Mouse (Mus musculus) heart, adult 18-20 months (tissue): ENCODE data around the gene Exph5. TPM values are rescaled to one million over a fixed set of nuclear protein-coding genes. Genes with fewer than 3 reads are reported as not detected.

Source experiments
- DNase-seq, 2 experiments: peaks; one replicate each; pipeline ENCODE4 v3.0.0; 2021 to 2022; ENCODE audit warnings: mixed read lengths in 1 of 2
- long read RNA-seq, 2 experiments: library from polyadenylated mRNA; stranded (forward); transcript quantifications; one replicate each; pipeline ENCODE4 v2.0.0; 2021
- total RNA-seq, 2 experiments: library from RNA; stranded (reverse); gene quantifications; 2 replicates each; pipeline ENCODE4 v1.2.3; 2021

Exph5 gene
- total RNA-seq, result under 1 TPM; 0.10 to 0.41 TPM
- long read RNA-seq, experiment 1, result 0 reads
- long read RNA-seq, experiment 2, result 0 reads

DNA sequence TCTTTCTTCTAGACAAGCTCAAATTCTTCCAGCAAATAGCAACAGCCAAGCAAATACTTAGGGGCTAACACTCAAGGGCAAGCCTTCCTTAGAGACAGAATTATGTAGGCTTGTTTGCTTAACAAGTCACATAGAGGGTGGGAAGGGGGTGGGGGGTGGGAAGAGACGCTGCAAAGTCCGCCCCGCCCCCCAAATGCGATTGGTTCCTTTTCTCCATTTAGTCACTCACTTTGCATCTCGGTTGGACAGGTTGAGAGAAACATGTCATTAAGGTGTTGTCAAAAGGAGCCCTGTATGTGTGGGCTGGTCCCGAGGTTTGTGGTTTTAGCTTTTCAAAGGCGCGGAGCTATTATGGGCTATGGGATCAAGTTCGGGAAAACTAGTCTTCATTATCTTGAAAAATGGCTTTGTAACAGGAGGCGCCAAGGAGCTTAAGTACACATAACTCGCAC, at the start of gene Exph5:
Gene Exph5, plus strand, starts transcription at position 402 of the 452 bp plus-strand sequence.
- no peak for DNase-seq

DNA sequence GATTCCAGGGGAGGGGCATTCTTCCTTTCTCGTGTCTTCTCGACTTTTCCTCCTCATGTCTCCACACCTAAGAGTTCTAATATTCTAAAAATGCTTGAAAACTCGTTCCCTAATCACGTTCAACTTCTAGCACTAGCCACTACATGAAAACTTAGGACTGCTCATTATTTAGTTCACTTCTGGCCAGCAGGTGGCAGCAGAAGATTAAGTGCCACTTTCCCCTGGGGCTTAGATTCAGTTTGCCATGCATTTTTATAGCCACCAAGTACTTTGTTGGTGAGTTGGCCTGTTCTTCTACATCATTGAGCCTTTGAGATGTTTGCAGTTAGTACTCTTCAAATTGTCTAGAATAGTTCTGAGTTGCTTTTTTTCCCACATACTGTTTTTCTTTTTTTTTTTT, 47.1 kb upstream of the Exph5 start:
- peak; percentile 67 to 90 for DNase-seq

DNA sequence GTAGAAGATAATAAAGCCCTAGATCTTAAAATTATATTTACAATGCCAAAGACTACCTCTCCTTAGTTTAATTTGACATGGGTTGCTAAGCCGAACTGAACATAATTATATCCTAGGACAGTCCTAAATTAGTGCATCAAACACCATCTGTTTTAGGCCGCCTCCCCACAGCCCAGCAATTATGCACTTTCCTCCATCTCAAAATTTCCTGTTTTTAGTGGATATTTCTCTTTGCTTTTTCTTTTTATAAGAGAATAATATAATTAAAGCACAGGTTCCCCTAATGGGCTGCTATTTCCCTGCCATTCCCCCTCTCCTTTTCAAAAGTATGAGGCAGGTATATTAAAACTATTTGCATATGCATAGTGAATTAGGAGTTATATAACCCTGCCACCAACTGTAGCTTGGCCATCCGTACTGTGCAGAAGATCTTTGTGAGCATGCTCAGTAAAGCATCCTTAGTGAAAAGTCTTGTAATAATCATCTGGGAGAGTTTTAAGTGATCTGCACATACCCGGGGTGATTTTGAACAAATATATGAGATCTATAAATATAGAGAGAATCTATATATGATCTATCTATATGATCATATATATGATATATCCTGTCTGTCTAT, 44.7 kb upstream of the Exph5 start:
- no peak for DNase-seq

DNA sequence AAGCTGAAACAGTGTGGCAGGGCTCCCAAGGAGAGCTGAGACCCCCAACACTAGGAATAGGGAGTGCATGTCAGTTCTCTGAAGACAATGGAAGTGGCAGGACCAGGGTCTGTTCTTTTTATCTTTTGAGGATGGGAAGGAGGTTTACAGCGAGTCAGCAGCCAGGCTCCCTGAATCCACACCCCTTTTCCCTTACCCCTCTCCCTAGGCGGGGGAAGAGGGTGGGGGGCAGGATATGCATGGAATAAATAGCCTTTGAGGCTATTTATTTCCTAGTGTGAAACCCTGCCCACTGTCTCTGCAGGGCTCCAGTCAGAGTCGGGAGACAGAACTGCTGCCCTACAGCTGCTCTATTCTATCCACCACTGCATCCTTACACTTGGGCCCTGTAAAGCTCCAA, 43.7 kb upstream of the Exph5 start:
- no peak for DNase-seq

DNA sequence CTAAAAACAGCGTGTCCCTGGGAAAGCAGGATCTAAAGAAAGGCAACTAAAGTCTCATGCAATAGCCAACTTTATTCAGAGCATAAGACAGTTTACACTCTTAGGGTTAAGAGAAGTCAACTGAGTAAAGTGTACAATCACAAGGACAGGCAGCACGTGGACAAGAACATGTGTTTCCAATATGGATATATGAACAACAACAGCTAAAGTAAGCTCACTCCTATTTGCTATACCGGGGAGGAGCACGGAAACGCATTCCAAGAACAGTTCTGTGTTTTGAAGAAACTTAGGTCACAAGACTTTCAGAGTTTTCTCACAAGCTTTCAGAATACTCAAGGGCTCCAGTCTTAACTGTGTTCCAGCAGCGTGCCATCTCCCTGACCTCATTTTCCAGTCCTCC, 43.3 kb upstream of the Exph5 start:
- no peak for DNase-seq

DNA sequence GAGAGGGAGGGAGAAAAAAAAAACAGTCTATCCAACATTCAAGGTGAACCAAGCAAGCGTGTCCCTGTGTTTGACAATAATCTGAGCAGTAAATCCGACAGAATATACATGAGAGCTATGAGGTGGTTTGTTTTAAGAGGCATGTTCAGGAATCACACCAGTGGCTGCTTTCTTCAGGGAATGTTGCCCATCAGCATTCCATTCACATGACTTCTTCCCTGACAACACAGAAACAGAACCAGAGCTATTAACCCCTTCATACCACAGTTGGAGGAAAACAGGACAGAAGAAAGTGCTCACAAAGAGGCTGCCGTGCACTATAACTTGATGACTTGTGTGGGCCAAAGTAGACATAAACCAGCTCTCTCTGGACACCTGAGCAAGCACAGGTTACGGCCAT, 37.1 kb upstream of the Exph5 start:
- no peak for DNase-seq

DNA sequence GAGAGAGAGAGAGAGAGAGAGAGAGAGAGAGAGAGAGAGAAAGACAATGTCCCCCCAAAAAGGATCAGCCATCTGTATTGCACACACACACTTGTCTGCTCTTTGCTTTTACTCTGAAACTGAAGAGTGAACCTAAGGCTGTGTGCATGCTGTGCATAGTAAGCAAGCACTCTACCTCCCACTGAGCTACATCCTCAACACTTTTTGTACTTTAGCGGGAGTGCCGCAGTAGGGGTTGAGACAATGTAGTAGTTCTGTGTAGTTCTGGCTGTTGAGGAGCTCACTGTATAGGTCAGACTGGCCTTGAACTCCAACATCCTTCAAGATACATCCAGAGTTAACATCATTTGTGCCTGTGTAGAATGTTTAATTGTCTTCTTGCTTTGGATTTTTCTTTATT, 35.9 kb upstream of the Exph5 start:
- DNase-seq, result no peak

DNA sequence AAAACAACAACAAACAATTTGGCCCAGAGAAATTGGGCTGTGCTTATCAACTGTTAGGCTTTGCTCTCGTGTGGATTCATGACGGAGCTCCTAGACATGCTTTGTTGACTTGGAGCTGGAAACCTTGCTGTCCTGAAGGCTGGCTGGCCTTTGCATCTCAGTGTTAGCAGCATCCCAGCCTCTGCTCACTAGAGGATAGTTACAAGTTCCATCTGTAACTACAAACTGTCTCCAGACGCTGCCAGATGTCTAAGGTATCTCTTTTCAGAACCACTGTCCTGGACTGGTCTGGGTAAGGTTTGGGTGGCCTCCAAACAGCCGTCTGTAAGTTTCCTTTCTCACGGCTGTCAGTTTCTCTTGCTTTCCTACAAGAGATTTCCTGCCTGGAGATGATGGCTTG, 33.4 kb upstream of the Exph5 start:
- DNase-seq, result peak; percentile 8 to 16

DNA sequence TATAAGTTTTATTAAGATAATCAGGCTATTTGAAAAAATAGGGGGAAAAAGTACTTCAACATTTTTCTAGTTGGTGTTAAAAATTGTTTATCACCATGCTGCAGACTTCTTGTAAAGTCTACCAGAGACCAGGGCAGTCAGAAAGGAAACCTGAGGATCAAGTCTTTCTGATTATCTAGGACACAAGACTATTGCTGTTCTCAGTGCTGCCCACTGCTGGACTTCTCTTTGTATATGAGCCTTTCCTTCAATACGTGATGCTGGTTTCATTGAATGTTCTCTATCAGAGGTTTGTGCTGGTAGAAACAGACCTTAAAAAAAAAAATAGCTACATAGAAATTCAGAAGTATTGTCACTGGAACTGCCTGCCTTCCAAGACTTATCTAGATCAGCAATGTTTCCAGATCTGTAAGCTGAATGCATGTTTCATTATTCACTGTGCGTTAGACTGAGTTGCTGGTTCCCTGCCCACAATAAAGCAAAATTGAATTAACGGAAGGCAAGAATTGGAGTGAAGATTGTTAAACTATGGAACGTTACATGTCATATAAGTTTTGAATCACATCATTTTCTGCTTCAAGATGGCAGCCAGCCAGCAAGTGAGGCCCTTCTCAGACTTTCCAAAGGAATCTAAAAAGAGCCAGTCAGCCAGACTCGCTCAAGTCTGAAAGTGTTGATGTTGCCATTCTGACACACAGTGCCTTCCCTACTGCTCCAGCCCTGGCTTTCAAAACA, 32.6 kb upstream of the Exph5 start:
- DNase-seq, result peak in 1 of 2 experiments; percentile 43

DNA sequence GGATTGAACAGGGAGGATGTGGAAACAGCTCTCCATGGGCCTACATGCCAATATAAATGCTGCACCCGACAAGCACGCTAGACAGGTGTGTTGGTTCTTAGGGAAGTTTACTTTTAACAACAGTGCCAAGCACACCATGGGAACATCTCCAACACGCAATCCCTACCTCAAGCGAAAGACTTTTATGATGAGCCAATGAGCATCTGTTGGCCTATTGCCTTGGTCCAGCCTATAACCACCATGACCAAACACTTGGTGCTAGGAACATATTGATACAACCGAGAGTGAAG, 32.1 kb upstream of the Exph5 start:
- no peak for DNase-seq

DNA sequence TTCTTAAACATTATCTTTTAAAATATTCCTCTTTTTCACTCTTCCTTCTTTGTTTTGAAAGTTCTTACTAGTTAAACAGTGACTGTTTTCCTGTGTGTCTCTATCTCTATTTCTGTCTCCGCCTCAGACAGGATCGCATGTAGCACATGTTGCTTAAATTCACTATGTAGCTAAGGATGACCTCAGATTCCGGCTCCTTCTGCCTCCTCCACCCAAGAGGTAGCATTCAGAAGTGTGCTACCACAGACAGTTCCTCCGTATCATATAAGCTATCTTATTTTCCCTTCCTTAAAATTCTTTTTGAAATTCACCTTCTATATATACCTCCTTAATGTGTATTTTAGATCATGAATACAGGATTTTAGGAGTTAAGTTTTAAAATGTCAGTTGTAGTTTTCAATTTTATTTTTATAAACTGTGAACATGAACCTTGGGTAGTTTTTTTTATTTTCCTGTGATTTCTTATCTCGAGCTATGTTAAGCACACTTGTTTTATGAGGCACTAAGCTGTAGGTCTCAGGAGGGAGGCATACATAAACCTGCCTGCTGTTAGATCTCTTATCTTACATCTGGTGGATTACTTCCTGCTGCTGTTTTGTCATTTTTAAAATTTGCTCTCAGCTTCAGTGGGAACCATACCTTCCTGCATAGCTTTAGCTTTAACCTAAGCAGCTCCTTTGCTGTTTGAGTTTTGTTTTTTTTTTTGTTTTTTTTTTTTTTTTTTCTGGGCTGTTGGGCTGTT, 30.0 kb upstream of the Exph5 start:
- DNase-seq, result no peak

DNA sequence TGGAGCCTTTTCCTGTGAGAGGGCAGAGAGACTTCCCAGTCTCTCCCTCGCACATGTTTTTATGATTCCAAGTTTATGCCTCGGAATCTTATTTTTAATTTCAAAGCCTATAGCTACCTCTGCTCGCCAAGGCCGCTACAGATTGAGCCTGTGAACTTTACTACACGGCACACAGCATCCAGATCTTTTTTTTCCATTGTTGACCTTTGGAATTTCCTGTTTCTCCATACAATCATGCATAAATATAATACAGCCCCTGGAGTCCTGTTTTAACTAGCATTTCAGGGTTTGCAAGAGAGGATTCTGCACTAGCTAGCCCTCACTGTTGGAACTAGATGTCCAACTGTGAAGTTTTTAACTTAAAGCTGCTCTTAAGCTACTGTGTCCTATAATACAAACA, 29.3 kb upstream of the Exph5 start:
- DNase-seq, result no peak

DNA sequence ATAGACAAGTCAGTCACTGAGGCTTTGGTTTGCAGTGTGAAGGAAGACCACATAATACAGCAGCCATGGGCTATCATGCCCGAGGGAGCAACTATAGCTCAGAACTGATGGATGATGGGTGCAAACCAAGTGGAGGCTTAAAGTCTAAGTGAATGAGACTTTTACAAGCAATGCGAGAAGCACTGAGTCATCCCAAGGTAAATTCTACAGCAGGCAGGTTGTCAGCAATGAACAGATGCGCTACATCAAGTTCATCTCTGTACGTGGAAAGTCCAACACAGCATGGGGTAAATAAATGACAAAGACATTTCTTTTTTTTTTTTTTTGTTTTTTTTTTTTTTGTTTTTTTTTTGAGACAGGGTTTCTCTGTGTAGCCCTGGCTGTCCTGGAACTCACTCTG, 28.8 kb upstream of the Exph5 start:
- no peak for DNase-seq

DNA sequence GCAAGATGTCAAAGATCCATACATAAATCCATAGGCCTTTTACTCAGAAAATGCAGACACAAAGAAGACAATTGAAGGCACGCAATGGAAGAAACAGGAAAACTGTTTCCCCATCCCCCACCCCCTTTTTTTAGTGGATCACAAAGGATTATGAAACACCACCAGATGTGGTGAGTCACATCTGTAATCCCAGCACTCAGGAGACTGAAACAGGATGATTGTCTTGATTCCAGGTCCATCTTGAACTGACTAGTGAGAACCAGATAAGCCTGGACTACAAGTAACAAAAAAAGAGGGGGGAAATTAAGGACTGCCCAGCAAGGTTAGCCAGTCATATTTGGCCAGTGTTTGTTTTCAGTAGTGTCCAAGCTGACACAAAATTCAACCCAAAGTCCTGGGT, 25.1 kb upstream of the Exph5 start:
- DNase-seq, result peak in 1 of 2 experiments; percentile 15

DNA sequence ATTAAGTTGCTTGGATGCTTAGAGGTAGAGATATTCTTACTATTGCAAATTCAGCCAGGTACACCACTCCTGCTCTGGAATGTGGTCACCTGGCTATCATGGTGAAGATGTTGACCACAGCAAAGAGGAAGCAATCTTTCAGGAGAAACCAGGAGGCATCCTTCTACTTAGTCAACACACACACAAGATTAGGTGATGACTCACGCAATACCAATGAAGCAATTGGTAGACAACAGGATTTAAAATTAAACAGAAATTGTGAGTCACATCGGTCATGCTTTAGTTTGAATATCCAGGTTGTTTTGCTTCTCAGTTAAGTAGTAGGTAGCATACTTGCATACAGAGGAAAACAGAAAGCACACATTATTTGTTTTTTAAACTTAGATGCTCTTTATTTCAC, 22.5 kb upstream of the Exph5 start:
- no peak for DNase-seq

DNA sequence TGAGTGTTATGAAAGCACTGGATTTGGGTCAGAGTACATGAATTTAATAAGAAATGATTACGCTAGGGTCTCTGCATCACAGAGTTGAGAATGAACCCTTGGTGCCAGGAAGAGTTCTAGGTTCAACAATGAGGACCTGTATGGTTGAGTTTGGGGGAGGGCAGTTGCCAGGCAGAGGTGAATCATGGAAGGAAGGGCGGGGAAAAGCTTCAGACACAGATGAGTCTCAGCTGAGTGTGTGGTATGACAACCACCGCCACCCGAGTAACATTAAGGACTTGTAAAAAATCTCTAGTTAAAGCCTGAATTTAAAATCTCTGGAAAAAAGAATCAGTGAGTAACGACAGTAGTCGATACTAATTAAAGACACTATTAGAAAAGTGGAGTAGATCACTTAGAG, 14.7 kb upstream of the Exph5 start:
- DNase-seq, result no peak

DNA sequence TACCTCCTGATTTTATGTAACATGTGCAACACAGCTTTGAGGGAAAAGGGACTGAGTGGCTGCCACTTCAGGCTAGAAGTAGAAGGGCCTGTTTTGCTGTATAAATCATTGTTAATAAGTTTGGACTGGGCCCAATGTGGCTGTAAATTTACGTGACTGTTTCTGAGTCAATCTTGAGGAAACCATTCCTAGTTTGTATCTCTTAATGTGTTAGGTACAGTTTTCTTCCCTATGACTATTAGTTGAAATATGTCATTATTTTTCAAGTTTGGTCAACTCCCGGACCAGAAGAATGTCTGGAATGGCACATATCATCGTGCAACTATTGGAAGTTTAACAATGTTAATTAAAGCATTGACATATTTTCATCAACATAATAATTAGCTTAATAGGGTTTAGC, 11.5 kb upstream of the Exph5 start:
- DNase-seq, result no peak

DNA sequence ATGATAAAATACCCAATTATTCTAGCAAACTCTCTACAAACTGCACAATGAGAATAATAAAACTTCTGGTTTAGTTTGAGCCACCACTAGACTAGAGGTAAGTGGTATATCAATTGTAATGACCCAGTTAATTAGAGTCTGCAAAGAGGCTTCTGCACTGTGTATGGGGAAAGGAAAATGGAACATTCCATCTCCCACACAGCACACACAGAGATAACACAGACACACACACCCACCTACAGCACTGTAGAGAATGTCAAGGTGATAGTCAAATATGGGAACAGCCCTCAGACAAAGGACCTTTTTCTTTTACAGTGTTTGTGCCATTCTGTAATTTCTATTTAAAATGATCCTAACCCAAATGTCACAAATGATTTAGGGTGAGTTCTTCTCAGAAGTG, 8.6 kb upstream of the Exph5 start:
- no peak for DNase-seq

DNA sequence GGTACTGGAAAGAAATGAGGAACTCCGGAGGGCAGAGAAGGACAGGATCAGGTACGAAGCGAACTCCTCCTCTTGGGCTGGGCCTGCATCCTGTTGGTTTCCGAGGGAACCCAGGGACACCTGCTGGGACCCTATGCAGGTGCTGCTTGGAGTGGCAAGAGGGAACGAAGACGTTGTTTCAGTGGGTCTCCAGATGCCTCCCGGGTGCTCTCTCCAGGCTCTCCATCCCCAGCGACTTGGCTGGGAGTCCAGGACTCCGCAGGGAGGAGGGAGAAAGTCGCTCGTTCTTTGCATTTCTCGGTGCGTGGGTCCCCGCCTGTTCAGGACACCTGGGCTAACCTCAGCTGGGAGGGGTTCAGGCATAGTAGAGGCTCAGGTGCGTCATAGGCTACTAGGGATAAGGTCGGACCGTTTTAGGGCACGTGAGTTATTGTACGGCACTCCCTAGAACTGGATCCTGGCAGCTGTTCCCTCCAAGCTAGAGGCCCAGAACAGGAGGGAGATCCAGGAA, 386 bp downstream of the Exph5 start:
- DNase-seq, result no peak

DNA sequence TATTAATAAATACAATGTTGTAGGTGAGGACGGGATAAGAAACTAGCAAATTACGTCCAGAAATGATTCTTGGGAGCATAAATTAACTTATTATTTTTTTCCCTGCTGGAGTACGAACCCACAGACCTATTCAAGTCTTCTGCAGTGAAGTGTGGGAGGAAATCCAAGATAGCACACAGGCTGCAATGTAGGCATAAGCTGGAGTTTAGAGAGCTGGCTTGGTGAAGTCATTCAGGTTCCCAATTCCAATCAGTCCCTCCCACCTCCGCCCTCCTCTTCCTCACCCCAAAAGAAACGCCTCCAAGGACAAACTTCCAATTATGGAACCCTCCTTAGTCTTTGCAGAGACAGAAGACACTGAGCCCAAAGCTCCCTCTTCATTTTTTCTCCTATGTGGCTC, 945 bp downstream of the Exph5 start:
- no peak for DNase-seq

DNA sequence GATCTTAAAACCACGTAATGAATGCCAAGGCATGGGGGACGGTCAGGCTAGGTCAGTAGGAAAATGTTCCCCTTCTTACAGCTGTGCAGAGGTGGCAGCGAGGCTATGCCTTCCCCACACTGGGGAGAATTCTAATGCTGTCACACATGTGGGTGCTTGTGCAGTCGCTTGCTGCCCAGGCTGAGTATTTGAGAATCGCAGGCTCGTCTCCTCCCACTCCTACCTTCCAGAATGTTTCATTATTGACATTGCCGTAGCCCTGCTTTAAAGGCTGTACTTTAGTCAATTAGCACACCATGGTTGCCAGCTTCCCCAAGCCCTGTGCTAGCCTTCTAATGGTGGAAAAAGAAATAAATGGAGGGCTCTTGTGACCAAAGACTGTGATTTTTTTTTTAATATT, 6.4 kb downstream of the Exph5 start:
- no peak for DNase-seq

DNA sequence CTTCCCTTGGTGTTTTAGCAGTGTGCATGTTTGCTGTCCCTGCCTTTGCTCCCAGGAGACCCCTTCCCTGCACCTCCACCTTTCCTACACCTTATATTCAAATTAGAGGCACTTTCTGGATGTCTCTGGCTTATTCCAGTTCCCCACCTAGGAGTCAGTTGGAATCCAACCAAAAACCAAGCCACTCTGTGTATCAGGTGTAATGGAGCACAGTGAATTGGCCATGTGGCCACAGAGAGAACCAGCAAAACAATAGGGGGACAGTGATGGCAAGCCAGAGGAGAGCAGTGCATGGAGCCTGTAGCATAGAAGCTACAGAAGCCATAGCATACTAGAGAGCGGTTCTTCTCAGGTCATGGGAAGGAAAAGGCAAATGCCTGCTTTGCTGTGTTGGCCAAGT, 11.5 kb downstream of the Exph5 start:
- DNase-seq, result no peak

DNA sequence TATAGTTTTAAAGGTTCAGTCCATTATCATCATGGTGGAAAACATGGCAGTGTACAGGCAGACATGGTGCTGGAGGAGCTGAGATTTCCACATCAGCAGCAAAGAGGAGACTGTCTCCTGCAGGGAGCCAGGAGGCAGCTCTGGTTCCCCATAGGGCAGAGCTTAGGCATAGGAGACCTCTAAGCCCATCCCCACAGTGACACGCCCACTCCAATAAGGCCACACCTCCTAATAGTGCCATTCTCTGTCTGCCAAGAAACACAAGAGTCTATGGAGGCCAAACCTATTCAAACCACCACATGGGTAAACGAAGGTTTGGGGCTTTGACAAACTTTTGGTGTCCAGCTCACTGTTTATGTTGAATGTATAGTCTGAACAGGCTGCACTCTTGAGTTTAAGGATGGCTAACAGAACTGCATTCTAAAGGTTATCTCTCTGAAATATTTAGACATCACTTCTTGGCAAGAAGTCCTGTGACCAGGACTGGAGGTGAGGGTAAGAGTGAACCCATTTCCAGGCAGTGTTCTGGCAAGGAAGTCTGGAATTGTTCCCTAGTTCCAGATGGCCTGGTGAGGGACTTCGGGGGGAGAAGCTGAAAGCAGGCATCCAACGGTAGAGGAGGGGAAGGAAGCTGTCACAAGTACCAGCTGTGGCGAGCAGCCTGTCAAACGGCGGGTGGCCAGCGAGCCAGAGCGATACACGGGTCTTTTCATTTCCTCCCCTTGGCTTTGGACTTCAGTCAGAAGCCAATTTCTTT, 19.6 kb downstream of the Exph5 start:
- DNase-seq, result peak in 1 of 2 experiments; percentile 24
